Mouse (Mus musculus): ENCODE measurements around the gene Mapk1. TPM values are rescaled to one million over a fixed set of nuclear protein-coding genes. Genes with fewer than 3 reads are reported as not detected.

Gene Mapk1
- polyA plus RNA-seq, 1 experiment from 2014 or later: 131 TPM

DNA sequence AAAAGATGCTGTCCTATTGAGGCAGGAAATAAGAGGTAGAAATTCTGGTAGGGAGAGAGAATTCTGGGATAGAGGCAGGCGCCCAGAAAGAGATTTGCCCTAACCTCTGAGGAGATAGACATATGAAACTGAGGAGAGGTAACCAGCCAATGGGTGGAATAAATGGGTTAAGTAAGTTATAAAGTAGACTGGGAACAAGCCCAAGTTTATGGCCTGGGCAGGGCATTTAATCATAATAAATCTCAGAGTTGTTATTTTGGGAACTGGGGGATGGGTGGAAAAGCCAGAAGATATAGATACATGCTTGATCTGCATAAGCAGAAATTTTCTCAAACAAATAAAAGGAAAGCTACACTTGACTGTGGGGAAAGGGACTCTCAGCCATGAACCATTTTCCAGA lies 79.2 kb downstream of the Mapk1 start:
- H3K9ac ChIP-seq (ENCODE audit: low read length): no peak overlapping the region
- H3K4me3 ChIP-seq (ENCODE audit: low read length): no peak overlapping the region
- no peaks in the 10 kb centered on the region for H3K36me3 ChIP-seq (ENCODE audit: control insufficient read depth, insufficient read depth)
- H3K4me1 ChIP-seq (ENCODE audit: control insufficient read depth, insufficient read depth, low read length): 0 out of 2 replicates have a peak, but pooled peaks cover 4% of the 10 kb centered on the region
- no peak for ATAC-seq (replicated peaks; ENCODE audit: extremely low read depth, insufficient read depth, low FRiP score)
- 60% methylated on average over 1 of the region's 1 CpGs for WGBS
- H3K27me3 ChIP-seq (ENCODE audit: control insufficient read depth, insufficient read depth, low read length): no peaks in the 10 kb centered on the region
- no peak overlapping the region for H3K4me2 ChIP-seq (ENCODE audit: low read depth, low read length)
- H3K9me3 ChIP-seq (replicated peaks; ENCODE audit: control insufficient read depth, low read length): no peaks in the 10 kb centered on the region
- no peak overlapping the region for H3K27ac ChIP-seq (ENCODE audit: low read length)

DNA sequence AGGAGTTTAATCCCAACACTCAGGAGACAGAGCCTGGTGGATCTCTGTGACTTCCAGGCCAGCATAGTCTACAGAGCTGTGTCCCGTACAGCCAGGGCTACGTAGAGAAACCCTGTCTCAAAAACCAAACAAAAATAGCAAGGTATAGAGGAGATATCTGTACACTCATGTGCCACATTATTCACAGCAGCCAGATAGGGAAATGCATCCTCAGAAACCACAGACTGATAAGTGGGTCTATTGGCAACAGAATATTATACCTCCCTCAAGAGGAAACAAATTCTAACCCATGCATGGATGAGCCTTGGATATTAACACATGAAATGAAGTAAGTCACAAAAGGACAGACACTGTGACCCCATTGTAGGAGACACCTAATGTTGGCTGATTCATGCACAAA lies 84.4 kb downstream of the Mapk1 start:
- no peak overlapping the region for H3K4me2 ChIP-seq (ENCODE audit: low read depth, low read length)
- H3K27me3 ChIP-seq (ENCODE audit: control insufficient read depth, insufficient read depth, low read length): no peaks in the 10 kb centered on the region
- 64% methylated on average over 2 of the region's 2 CpGs for WGBS
- H3K4me3 ChIP-seq (ENCODE audit: low read length): no peak overlapping the region
- no peak for ATAC-seq (replicated peaks; ENCODE audit: extremely low read depth, insufficient read depth, low FRiP score)
- no peak overlapping the region for H3K9ac ChIP-seq (ENCODE audit: low read length)
- peaks cover 5% of the 10 kb centered on the region; the same call in 1 of the 2 replicates for H3K4me1 ChIP-seq (ENCODE audit: control insufficient read depth, insufficient read depth, low read length)
- H3K27ac ChIP-seq (ENCODE audit: low read length): no peak overlapping the region
- H3K36me3 ChIP-seq (ENCODE audit: control insufficient read depth, insufficient read depth): no peaks in the 10 kb centered on the region
- H3K9me3 ChIP-seq (replicated peaks; ENCODE audit: control insufficient read depth, low read length): no peaks in the 10 kb centered on the region

DNA sequence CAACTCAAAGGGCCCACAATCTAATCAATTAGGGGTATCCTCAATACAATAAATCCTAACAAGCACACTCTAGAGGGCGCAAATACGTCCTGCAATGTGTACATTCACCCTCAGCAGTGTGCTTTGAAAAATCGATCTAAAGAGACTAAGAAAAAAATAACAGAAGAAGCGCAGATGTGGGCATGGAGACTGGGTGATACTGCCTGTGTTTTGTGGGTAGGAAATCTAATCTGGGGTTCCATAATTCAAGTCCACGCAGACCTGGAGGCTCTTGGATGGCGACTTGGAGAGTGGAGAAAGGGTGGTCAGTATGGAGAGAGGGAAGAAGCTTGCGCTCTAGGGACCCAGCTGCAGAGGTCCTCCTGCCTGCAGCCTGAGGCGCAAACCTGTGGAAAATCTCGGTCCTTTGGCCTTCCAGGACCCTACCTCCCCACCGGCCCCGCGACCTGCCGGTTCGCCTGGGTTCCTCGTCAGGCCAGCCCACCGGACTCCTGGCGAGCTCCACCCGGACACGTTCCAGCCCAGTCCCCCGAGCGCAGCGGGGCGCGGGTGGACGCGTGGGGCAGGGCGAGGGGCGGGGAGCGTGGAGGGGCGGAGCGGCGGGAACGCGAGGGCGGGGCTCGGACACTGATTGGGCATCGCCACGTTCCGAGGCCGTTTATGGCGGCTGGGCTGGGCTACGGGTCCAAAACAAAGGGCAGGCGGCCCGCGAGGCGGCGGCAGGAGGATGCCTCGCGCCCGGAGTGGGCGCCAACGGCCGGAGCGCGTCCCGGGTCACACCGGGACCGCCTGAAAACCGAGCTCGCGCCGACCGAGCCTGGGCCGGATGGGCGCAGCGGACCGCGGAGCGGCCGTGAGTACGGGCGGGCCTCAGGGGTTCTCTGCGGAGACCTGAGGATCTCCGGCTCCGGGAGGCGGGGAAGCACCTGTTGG lies 86.6 kb downstream of the Mapk1 start, which contains the start of gene Ypel1:
Ypel1 (plus strand) TSS at position 186 of the 933 bp plus-strand sequence.
- peak within 1 kb of the TSS; percentile 79 for H3K9ac ChIP-seq (ENCODE audit: low read length)
- under 1% methylated on average over 76 of the region's 76 CpGs for WGBS
- peak; percentile 95 for ATAC-seq (replicated peaks; ENCODE audit: extremely low read depth, insufficient read depth, low FRiP score)

GRCm38 (mm10) chr16:17070716-17071115 lies 87.5 kb downstream of the Mapk1 start:
- Histone ChIP-seq H3K27me3 (ENCODE audit: control insufficient read depth, insufficient read depth, low read length) (no peaks in the 10 kb centered on the region), H3K4me2 (ENCODE audit: low read depth, low read length) (peak overlapping the region; percentile 91), H3K9ac (ENCODE audit: low read length) (peak overlapping the region; percentile 79), H3K4me3 (ENCODE audit: low read length) (peak overlapping the region; percentile 69), H3K27ac (ENCODE audit: low read length) (no peak overlapping the region), H3K36me3 (ENCODE audit: control insufficient read depth, insufficient read depth) (peaks cover 4% of the 10 kb centered on the region; the same call in 1 of the 2 replicates), H3K9me3 (replicated peaks; ENCODE audit: control insufficient read depth, low read length) (no peaks in the 10 kb centered on the region), H3K4me1 (ENCODE audit: control insufficient read depth, insufficient read depth, low read length) (peaks cover 5% of the 10 kb centered on the region; the same call in 1 of the 2 replicates)
- WGBS: 36% methylated on average over 6 of the region's 6 CpGs
- no peak for ATAC-seq (replicated peaks; ENCODE audit: extremely low read depth, insufficient read depth, low FRiP score)

More for the DNA sequence above, 86.6 kb downstream of the Mapk1 start, which contains the start of gene Ypel1:
- Histone ChIP-seq H3K27ac (ENCODE audit: low read length) (peak within 1 kb of the TSS; percentile 83), H3K4me2 (ENCODE audit: low read depth, low read length) (peak within 1 kb of the TSS; percentile 91), H3K4me1 (ENCODE audit: control insufficient read depth, insufficient read depth, low read length) (peaks cover 5% of the 10 kb centered on the region; the same call in 1 of the 2 replicates), H3K36me3 (ENCODE audit: control insufficient read depth, insufficient read depth) (no peaks in the 10 kb centered on the region), H3K27me3 (ENCODE audit: control insufficient read depth, insufficient read depth, low read length) (no peaks in the 10 kb centered on the region), H3K9me3 (replicated peaks; ENCODE audit: control insufficient read depth, low read length) (no peaks in the 10 kb centered on the region), H3K4me3 (ENCODE audit: low read length) (peak within 1 kb of the TSS; percentile 69)

DNA sequence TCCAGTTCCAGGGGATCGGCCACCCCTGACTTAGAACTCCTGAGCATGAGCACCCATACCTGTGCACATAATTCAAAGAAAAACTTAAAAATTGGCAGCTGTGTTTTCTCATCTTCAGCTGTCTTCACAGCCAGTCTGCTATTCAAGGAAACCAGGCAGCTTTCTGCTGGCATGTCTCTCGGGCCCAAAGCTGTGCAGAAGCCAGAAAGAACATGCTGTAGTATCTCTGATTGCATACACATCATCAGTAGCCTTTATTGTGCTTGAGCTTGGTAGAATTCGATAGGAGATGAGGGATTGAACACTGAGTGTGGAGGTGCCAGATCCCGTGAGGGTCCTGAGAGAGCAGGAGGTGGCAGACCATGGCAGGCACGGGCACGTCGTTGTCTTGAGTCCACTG lies 89.8 kb downstream of the Mapk1 start:
- WGBS: 89% methylated on average over 7 of the region's 7 CpGs
- Histone ChIP-seq H3K4me3 (ENCODE audit: low read length) (no peak overlapping the region), H3K9me3 (replicated peaks; ENCODE audit: control insufficient read depth, low read length) (no peaks in the 10 kb centered on the region), H3K4me2 (ENCODE audit: low read depth, low read length) (no peak overlapping the region), H3K36me3 (ENCODE audit: control insufficient read depth, insufficient read depth) (peaks cover 4% of the 10 kb centered on the region; the same call in 1 of the 2 replicates), H3K27me3 (ENCODE audit: control insufficient read depth, insufficient read depth, low read length) (no peaks in the 10 kb centered on the region), H3K27ac (ENCODE audit: low read length) (no peak overlapping the region), H3K9ac (ENCODE audit: low read length) (no peak overlapping the region), H3K4me1 (ENCODE audit: control insufficient read depth, insufficient read depth, low read length) (peaks cover 10% of the 10 kb centered on the region; the same call in 1 of the 2 replicates)
- no peak for ATAC-seq (replicated peaks; ENCODE audit: extremely low read depth, insufficient read depth, low FRiP score)

DNA sequence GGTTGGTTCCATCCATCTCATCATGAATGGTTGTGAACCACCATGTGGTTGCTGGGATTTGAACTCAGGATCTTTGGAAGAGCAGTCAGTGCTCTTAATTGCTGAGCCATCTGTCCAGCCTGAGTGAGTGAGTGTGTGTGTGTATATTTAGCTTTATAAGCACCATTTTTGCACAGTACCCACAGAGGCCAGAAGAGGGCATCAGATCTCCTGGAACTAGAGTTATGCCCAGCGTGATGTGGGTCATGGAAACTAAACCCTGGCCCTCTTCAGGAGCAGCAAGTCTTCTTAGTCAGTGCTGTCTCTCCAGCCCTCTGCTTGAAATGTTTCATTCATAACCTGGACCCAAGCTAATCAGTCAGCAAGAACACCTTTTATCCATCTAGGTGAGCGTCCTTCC lies 93.1 kb downstream of the Mapk1 start:
- WGBS: 91% methylated on average over 2 of the region's 2 CpGs
- Histone ChIP-seq H3K4me2 (ENCODE audit: low read depth, low read length) (no peak overlapping the region), H3K4me1 (ENCODE audit: control insufficient read depth, insufficient read depth, low read length) (peaks cover 5% of the 10 kb centered on the region; the same call in 1 of the 2 replicates), H3K9me3 (replicated peaks; ENCODE audit: control insufficient read depth, low read length) (no peaks in the 10 kb centered on the region), H3K27ac (ENCODE audit: low read length) (no peak overlapping the region), H3K9ac (ENCODE audit: low read length) (no peak overlapping the region), H3K4me3 (ENCODE audit: low read length) (no peak overlapping the region), H3K36me3 (ENCODE audit: control insufficient read depth, insufficient read depth) (peaks cover 4% of the 10 kb centered on the region; the same call in 1 of the 2 replicates), H3K27me3 (ENCODE audit: control insufficient read depth, insufficient read depth, low read length) (no peaks in the 10 kb centered on the region)
- no peak for ATAC-seq (replicated peaks; ENCODE audit: extremely low read depth, insufficient read depth, low FRiP score)

DNA sequence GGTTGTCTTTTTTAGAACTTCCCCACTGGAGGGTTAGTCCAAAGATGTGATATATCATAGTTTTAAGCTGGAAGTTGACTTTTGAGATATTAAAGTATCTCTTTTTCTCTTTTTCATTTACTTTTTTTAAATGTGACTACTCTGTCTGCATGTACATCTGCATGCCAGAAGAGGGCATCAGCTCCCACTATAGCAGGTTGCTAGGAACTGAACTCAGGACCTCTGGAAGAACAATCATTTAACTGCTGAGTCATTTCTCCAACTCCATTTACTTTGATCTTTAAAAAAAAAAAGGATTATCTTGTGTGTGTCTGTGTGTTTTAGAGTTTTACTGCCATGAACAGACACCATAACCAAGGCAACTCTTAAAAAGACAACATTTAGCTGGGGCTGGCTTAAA lies 93.7 kb downstream of the Mapk1 start:
- Histone ChIP-seq H3K4me2 (ENCODE audit: low read depth, low read length) (no peak overlapping the region), H3K9ac (ENCODE audit: low read length) (no peak overlapping the region), H3K27ac (ENCODE audit: low read length) (no peak overlapping the region), H3K27me3 (ENCODE audit: control insufficient read depth, insufficient read depth, low read length) (no peaks in the 10 kb centered on the region), H3K4me3 (ENCODE audit: low read length) (no peak overlapping the region), H3K9me3 (replicated peaks; ENCODE audit: control insufficient read depth, low read length) (no peaks in the 10 kb centered on the region), H3K36me3 (ENCODE audit: control insufficient read depth, insufficient read depth) (peaks cover 4% of the 10 kb centered on the region; the same call in 1 of the 2 replicates), H3K4me1 (ENCODE audit: control insufficient read depth, insufficient read depth, low read length) (peaks cover 5% of the 10 kb centered on the region; the same call in 1 of the 2 replicates)
- ATAC-seq (replicated peaks; ENCODE audit: extremely low read depth, insufficient read depth, low FRiP score): no peak

GRCm38 (mm10) chr16:17078101-17078500 lies 94.9 kb downstream of the Mapk1 start:
- Histone ChIP-seq H3K4me1 (ENCODE audit: control insufficient read depth, insufficient read depth, low read length) (peaks cover 5% of the 10 kb centered on the region; the same call in 1 of the 2 replicates), H3K9ac (ENCODE audit: low read length) (no peak overlapping the region), H3K9me3 (replicated peaks; ENCODE audit: control insufficient read depth, low read length) (no peaks in the 10 kb centered on the region), H3K4me2 (ENCODE audit: low read depth, low read length) (no peak overlapping the region), H3K27ac (ENCODE audit: low read length) (no peak overlapping the region), H3K4me3 (ENCODE audit: low read length) (no peak overlapping the region), H3K27me3 (ENCODE audit: control insufficient read depth, insufficient read depth, low read length) (no peaks in the 10 kb centered on the region), H3K36me3 (ENCODE audit: control insufficient read depth, insufficient read depth) (peaks cover 8% of the 10 kb centered on the region; the same call in 1 of the 2 replicates)
- 52% methylated on average over 7 of the region's 7 CpGs for WGBS
- no peak for ATAC-seq (replicated peaks; ENCODE audit: extremely low read depth, insufficient read depth, low FRiP score)
